Mouse (Mus musculus) kidney, adult 2 months (tissue): ENCODE measurements around the gene Cacna1c.

Source experiments
- CTCF ChIP-seq: fragments of 200-500 bp; conservative IDR thresholded peaks from 2 replicates; pipeline ENCODE4 v1.5.1; 2011; ENCODE audit warnings: low read depth, mild to moderate bottlenecking, control low read depth, low read length, moderate library complexity, mixed read lengths; ENCODE audit not compliant: insufficient read depth, insufficient read length
- POLR2A ChIP-seq: fragments of 200-500 bp; IDR thresholded peaks from one replicate; pipeline ENCODE4 v1.6.1; 2011; ENCODE audit warnings: low read depth, low read length, control low read depth

- no peak for TF ChIP-seq CTCF
- TF ChIP-seq POLR2A = no peak
These were observed 2.5 kb upstream of the Cacna1c start for GRCm38 (mm10) chr6:119198534-119199273.
